Mouse (Mus musculus) midbrain, embryonic 11.5 days (tissue): ENCODE data around the gene Cmtr1. TPM values are rescaled to one million over a fixed set of nuclear protein-coding genes. Genes with fewer than 3 reads are reported as not detected.
A peak's percentile ranks its signal among the peaks of the same experiment; 100 is the strongest.

ENCODE experiments used
- ATAC-seq: fragments of 200-750 bp; cut with Nextera tagmentation; 2 replicates; pipeline ENCODE4 v1.8.0; 2017; ENCODE audit warnings: moderate TSS enrichment, moderate library complexity; ENCODE audit not compliant: low FRiP score
- DNase-seq: peaks from one replicate; pipeline ENCODE4 v3.0.0; 2015; ENCODE audit warnings: low spot score; ENCODE audit errors: missing footprints
- H3K27ac ChIP-seq: fragments of 300-500 bp; sonication (generic); 2 replicates; pipeline ENCODE4 v1.5.1; 2014; ENCODE audit warnings: low read depth, low read length
- H3K27me3 ChIP-seq: fragments of 300-500 bp; sonication (generic); 2 replicates; pipeline ENCODE4 v1.6.1; 2014; ENCODE audit warnings: mild to moderate bottlenecking, low read length, moderate library complexity, mixed read lengths; ENCODE audit not compliant: control insufficient read depth, insufficient read depth
- H3K36me3 ChIP-seq: fragments of 300-500 bp; sonication (generic); 2 replicates; pipeline ENCODE4 v1.6.1; 2014; ENCODE audit warnings: mild to moderate bottlenecking, low read length, moderate library complexity, mixed read lengths; ENCODE audit not compliant: control insufficient read depth, insufficient read depth
- H3K4me1 ChIP-seq: fragments of 300-500 bp; sonication (generic); 2 replicates; pipeline ENCODE4 v1.6.1; 2014; ENCODE audit warnings: low read length; ENCODE audit not compliant: control insufficient read depth, insufficient read depth
- H3K4me2 ChIP-seq: fragments of 300-500 bp; sonication (generic); 2 replicates; pipeline ENCODE4 v1.6.1; 2014; ENCODE audit warnings: mild to moderate bottlenecking, moderate library complexity
- H3K4me3 ChIP-seq: fragments of 300-500 bp; sonication (generic); 2 replicates; pipeline ENCODE4 v1.5.1; 2014; ENCODE audit warnings: low read depth, low read length
- H3K9ac ChIP-seq: fragments of 300-500 bp; sonication (generic); 2 replicates; pipeline ENCODE4 v1.6.1; 2014; ENCODE audit warnings: low read length
- H3K9me3 ChIP-seq: fragments of 300-500 bp; sonication (generic); 2 replicates; pipeline ENCODE4 v1.6.1; 2016; ENCODE audit warnings: low read length; ENCODE audit not compliant: control insufficient read depth
- WGBS: fragments of 180-500 bp; shearing (Covaris S2); extraction: QIAGEN DNeasy Blood & Tissue Kit; methylation state at CpG from one replicate; pipeline ENCODE4 v1.1.7; 2014; 5-methylcytosine and 5-hydroxymethylcytosine counted together
- polyA plus RNA-seq: library from polyadenylated mRNA; unstranded; fragments of >200 nt; fragmentation: Nextera tagmentation; extraction: Ambion mirVana; gene quantifications from 2 replicates; pipeline ENCODE4 v1.2.1, GENCODE M21; 2014

Gene Cmtr1
- polyA plus RNA-seq, 1 experiment from 2014 or later: 144 TPM

DNA sequence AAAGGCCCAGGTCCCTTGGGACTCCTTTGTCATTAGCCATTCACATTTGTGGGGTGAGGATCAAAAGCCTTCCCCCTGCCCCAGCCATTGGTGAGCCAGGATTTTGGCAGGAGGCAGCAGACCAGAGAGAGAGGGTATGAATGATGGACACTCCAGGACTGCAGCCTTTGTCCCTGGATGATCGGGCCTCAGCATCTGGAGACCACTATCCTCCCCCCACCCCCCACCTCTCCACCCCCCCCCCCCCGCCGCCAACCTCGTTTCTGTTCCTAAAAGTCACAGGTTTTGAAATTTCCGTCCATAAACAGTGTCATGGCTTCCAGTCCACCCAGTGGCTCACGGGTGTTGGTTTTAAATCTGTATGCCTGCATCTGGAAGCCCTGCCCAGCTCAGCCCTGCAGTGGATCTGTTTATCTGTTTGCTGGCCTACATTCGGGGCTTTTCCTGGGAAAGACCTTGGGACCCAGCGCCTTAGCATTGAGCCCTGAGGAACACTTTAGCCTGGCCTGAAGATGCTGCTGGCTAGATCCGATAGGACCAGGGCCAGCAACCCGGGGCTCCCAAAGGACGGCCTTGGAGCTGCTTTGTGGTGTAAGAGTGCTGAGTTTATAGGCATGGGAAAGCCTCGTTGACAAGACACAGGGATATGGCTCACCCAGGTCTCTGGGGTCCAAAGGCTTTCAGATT is 71.0 kb downstream of the Cmtr1 start:
- ATAC-seq (peak; percentile 49; the same call in 1 of the 2 replicates), DNase-seq (no peak)
- H3K4me1 ChIP-seq: peaks cover 27% of the 10 kb centered on the region
- no peak overlapping the region for H3K4me2 ChIP-seq
- H3K9me3 ChIP-seq: no peaks in the 10 kb centered on the region
- WGBS: 43% methylated on average over 12 of the region's 12 CpGs
- H3K36me3 ChIP-seq: no peaks in the 10 kb centered on the region
- no peak overlapping the region for H3K4me3 ChIP-seq
- H3K27me3 ChIP-seq: no peaks in the 10 kb centered on the region
- peak overlapping the region; percentile 40; the same call in 1 of the 2 replicates for H3K9ac ChIP-seq
- H3K27ac ChIP-seq: peak overlapping the region; percentile 85

DNA sequence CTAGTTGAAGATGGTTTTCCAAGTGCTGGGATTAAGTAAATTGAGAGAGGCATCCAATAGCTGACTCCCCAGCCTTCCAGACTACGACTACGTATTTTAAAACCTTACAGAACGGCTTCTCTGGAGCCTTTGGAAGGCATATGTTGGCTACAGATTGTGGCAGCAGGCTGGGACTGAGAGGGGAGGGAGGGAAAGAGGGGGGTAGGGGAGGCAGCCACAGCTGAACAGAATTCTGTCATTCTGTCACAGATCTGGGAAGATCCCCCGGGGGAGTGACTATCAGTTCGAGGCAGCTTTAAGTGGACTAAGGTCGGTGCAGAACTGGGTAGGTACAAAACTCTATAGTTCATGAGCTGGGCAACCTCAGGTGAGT is 71.5 kb downstream of the Cmtr1 start:
- H3K36me3 ChIP-seq: no peaks in the 10 kb centered on the region
- no peak overlapping the region for H3K9ac ChIP-seq
- DNase-seq (no peak), ATAC-seq (no peak)
- peak overlapping the region; percentile 85 for H3K27ac ChIP-seq
- no peaks in the 10 kb centered on the region for H3K9me3 ChIP-seq
- H3K4me1 ChIP-seq: peaks cover 27% of the 10 kb centered on the region
- H3K4me2 ChIP-seq: no peak overlapping the region
- H3K27me3 ChIP-seq: no peaks in the 10 kb centered on the region
- H3K4me3 ChIP-seq: no peak overlapping the region
- WGBS: 60% methylated on average over 6 of the region's 6 CpGs

DNA sequence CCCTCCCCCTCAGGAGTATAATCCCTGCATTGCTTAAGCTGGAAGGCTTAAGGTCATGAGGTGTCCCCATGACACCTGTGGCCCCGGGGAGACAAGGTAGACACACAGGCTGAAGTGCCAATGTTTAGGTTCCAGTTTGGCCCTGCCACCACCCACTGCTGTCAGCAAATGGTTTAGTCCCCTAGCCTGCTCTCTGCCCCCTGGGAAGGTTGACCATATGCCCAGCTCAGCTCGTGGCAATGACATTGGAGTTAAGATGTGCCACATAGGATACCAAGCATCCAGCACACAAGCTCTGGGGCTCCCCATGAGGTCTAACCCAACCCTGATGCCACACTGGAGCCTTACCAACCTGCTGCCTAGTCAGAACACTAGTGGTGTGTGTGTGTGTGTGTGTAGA is 72.1 kb downstream of the Cmtr1 start:
- Histone ChIP-seq H3K27me3 (no peaks in the 10 kb centered on the region), H3K4me1 (peaks cover 27% of the 10 kb centered on the region), H3K27ac (no peak overlapping the region), H3K9me3 (no peaks in the 10 kb centered on the region), H3K36me3 (no peaks in the 10 kb centered on the region), H3K4me2 (no peak overlapping the region), H3K9ac (no peak overlapping the region), H3K4me3 (no peak overlapping the region)
- no peak for DNase-seq
- 76% methylated on average over 2 of the region's 2 CpGs for WGBS
- ATAC-seq: no peak

DNA sequence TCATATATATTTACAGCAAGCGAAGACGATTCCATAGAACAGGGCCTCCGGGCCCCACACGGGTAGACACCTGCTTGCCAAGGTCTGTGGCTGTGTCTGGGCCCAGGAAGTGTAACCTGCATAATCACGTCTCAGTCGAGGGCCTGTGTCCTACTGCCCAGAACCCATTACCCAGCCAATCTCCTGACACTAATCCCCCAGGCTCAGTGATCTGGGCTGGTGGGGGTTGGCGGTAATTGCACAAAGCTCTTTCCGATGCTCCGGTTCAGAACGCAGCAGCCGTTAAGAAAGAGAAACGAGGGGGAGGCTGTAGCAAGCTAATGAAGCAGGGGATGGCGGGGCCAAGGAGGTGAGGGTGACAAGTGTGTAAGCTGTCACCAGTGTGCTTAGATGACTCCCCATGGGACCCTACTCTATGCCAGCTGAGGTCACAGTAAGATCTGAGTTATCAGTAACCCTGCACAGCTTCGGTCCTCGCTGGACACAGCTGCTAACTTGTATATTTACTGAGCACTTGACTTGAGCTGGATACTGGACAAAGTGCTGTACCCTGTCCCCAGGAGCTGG is 76.1 kb downstream of the Cmtr1 start:
- Histone ChIP-seq H3K4me3 (no peak overlapping the region), H3K27me3 (no peaks in the 10 kb centered on the region), H3K9ac (peak overlapping the region; percentile 24), H3K9me3 (no peaks in the 10 kb centered on the region), H3K4me2 (no peak overlapping the region), H3K4me1 (peaks cover 17% of the 10 kb centered on the region), H3K36me3 (no peaks in the 10 kb centered on the region), H3K27ac (peak overlapping the region; percentile 73)
- 25% methylated on average over 15 of the region's 15 CpGs for WGBS
- peak; percentile 91 for DNase-seq
- peak; percentile 56 for ATAC-seq

DNA sequence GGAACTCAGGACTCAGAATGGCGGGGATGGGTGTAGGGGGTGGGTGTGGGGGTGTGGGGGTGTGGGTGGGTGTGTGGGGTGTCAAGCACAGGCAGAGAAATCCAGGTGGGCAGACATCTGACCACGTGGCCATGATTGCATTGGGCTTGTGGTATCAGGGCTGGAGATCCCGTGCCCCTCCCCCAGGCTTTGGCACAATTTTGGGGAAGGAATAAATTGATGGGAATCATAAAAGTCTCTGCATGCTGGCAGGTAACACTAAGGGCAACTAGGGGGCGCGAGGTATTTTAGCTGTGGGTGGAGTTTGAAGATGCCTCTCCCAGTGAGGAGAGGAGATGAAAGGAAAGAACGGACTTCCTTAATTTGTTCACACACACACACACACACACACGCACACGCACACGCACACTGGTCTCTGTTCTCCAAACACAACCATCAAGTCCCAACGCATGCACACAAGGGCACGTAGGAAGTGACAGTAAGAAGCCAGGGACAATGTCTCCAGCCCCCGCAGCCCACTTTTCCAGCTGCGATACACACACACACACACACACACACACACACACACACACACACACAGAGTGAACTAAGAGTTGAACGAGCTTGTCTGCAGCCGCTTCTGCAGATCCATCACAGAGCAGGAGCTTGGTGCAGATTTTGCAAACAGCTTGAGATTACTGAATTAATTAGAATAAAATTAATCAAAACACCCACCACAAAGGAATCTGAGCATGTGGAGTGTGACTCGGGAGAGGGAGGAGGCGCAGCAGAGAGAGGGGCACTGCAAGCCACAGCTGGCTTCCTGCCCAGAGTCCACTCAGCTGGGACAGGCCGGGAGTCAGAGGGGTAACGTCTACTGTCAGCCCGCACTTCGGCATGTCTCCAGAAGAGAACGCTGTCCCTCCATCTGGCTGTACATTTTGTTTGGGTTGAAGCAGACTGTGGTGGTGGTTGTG is 77.7 kb downstream of the Cmtr1 start:
- Histone ChIP-seq H3K36me3 (no peaks in the 10 kb centered on the region), H3K4me3 (no peak overlapping the region), H3K9me3 (no peaks in the 10 kb centered on the region), H3K9ac (0 out of 2 replicates have a peak overlapping the region, but pooled peaks have one; percentile 3), H3K27ac (0 out of 2 replicates have a peak overlapping the region, but pooled peaks have one; percentile 27), H3K27me3 (no peaks in the 10 kb centered on the region), H3K4me2 (no peak overlapping the region), H3K4me1 (peaks cover 14% of the 10 kb centered on the region; the same call in 1 of the 2 replicates)
- DNase-seq (no peak), ATAC-seq (peak; percentile 80)
- WGBS: 66% methylated on average over 22 of the region's 22 CpGs

DNA sequence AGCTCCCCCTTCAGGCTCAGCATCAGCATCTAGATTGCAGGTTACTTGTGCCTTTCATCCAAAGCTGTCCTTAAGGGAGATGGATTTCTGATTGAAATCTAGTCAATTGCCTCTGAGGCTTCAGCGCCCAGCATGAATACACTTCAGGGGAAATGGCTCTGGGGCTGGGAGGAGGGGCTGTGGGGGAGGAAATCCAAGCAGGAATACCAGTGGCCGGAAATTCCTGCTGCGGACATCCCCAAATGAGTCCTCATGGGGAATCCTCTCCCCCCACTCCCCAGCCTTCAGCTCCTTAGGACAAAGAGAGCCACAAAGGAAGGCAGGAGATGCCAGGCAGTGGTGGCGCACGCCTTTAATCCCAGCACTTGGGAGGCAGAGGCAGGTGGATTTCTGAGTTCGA is 87.1 kb downstream of the Cmtr1 start:
- Histone ChIP-seq H3K9ac (no peak overlapping the region), H3K36me3 (no peaks in the 10 kb centered on the region), H3K4me3 (no peak overlapping the region), H3K4me1 (no peaks in the 10 kb centered on the region; the same call in 1 of the 2 replicates), H3K4me2 (no peak overlapping the region), H3K27ac (no peak overlapping the region), H3K27me3 (no peaks in the 10 kb centered on the region), H3K9me3 (no peaks in the 10 kb centered on the region)
- no peak for ATAC-seq
- no peak for DNase-seq
- WGBS: 63% methylated on average over 6 of the region's 6 CpGs

DNA sequence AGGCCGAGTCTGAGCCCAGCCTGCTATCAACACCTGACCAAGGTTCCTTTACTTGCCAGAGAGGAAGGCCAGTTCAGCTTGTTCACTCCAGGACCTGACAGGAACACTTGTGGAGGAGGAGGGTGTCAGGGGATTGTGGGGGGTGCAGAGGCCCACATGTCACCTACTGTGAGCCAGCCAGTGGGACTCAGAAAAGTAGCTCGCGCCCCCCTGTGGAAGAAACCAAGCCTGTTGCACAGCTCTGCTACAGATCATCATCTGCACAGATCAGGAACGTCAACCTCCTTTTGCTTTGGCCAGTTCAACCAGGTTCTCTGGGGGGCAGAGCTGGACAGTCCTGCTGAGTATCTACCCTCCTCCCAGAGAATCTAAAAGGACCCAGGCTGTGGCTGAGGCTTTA is 94.1 kb downstream of the Cmtr1 start:
- Histone ChIP-seq H3K27ac (no peak overlapping the region), H3K9me3 (no peaks in the 10 kb centered on the region)
- no peak for ATAC-seq

More for the DNA sequence above, 94.1 kb downstream of the Cmtr1 start:
- Histone ChIP-seq H3K4me3 (no peak overlapping the region), H3K9ac (no peak overlapping the region), H3K27me3 (no peaks in the 10 kb centered on the region), H3K4me2 (no peak overlapping the region), H3K36me3 (no peaks in the 10 kb centered on the region), H3K4me1 (no peaks in the 10 kb centered on the region)
- no peak for DNase-seq
- WGBS: 57% methylated on average over 4 of the region's 4 CpGs
